Mouse (Mus musculus): ENCODE data around the gene Rnf8.
"Not testable (repeated sequence)": the region's sequence is repeated elsewhere in the genome, so short reads cannot be mapped to it uniquely, and the experiment has no call there.

Gene Rnf8

GRCm38 (mm10) chr17:29614115-29615023 is at the start of gene Rnf8, which contains the start of gene Gm28043:
Gene Rnf8, plus strand, starts transcription at chr17:29614790.
Gene Gm28043, plus strand, starts transcription at chr17:29614876.
- DNase-seq (ENCODE audit: low spot score in 2 of 2): peak; percentile 87

DNA sequence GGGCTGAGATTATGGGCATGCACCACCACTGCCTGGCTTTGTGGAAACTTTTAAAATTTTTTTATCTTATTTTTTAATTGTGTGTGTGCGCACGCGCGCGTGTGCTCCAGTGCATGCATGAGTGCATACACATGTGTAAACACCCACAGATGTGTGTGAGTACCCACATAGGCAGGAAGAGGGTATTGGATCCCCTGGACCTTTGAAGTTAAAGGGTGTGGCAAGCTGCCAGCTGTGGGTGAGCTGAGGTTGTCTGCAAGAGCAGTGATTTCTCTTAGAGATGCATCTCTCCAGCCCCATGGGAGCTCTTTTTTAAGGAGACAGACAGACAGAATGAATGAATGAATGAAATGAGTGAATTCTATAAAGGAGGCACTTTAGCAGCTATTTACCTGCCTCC is 49.1 kb upstream of the Rnf8 start:
- DNase-seq (ENCODE audit: low spot score in 2 of 2): no peak

DNA sequence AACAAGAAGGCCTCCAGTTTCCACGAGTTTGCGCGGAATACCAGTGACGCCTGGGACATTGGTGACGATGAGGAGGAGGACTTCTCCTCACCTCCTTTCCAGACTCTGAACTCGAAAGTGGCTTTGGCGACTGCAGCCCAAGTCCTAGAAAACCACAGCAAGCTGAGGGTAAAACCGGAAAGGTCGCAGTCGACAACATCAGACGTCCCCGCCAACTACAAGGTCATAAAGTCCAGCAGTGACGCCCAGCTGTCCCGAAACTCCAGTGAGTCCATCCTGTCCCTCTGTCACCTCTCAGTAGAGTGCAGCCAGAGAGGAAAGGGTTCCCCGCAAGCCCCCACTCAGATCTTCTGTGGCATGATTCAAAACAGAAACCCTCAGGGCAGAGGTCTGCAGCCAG is 46.2 kb upstream of the Rnf8 start:
- no peak for DNase-seq (ENCODE audit: low spot score in 2 of 2)

- DNase-seq (ENCODE audit: low spot score in 2 of 2): no peak
Measured at GRCm38 (mm10) chr17:29569831-29570230, 44.8 kb upstream of the Rnf8 start.

- DNase-seq (ENCODE audit: low spot score in 2 of 2): no peak
Measured at GRCm38 (mm10) chr17:29579579-29580126, 34.9 kb upstream of the Rnf8 start.

DNA sequence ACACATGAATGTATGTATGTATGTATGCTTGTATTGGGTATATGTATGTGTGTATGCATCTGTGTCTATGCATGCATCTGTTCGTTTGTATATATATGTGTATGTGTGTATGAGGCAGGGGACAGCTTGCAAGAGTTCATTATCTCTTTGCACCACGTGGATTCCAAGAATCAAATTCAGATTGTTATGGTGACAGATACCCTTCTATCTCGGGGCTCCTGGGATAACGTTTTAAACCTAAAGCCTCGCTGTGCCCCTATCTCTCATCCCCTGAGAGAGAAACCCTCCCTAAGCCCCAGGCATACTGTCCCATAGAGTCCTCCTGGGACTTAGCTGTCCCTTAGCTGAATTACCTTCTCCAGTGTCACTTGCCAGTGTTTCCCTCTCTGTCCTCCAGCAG is 31.0 kb upstream of the Rnf8 start:
- no peak for DNase-seq (ENCODE audit: low spot score in 2 of 2)

GRCm38 (mm10) chr17:29584306-29584705 is 30.3 kb upstream of the Rnf8 start:
- no peak for DNase-seq (ENCODE audit: low spot score in 2 of 2)

- no peak for DNase-seq (ENCODE audit: low spot score in 2 of 2)
Measured at GRCm38 (mm10) chr17:29584737-29585136, 29.9 kb upstream of the Rnf8 start.

DNA sequence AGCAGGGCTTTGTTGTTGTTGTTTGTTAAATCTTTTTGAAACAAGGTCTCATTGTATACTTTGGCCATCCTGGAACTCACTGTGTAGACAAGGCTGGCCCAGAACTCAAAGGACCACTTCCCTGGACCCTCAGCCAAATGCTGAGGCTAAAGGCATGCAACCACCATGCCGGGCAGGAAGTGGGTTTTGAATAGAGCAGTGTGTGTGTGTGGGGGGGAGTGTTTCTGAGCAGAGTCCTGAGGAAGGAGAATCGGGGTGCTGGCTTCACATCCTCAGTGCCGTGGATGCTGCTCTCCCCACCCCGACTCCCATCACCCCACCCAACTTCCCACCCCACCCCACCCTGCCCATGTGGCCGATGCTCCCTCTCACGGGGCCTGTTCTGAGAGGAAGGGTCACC is 29.1 kb upstream of the Rnf8 start:
- DNase-seq (ENCODE audit: low spot score in 2 of 2): no peak

DNA sequence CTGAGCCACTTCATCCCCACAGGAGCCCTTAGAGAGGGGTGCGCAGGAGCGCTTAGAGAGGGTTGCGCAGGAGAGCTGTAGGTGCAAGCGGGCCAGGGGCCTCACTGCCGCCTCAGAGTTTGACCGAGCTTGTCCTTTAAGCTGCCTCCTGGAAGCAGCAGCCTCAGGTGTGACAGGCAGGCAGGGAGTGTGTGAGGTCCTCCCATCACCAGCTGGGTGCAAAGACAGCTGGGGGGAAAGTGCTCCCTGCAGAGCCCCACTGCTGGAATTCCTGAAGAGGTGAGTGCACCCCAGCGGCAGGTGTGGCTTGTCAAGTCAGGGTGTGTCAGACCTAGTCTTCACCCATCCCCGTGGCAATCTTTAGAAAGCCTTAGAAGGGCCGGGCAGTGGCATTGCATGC is 27.7 kb upstream of the Rnf8 start:
- DNase-seq (ENCODE audit: low spot score in 2 of 2): no peak

DNA sequence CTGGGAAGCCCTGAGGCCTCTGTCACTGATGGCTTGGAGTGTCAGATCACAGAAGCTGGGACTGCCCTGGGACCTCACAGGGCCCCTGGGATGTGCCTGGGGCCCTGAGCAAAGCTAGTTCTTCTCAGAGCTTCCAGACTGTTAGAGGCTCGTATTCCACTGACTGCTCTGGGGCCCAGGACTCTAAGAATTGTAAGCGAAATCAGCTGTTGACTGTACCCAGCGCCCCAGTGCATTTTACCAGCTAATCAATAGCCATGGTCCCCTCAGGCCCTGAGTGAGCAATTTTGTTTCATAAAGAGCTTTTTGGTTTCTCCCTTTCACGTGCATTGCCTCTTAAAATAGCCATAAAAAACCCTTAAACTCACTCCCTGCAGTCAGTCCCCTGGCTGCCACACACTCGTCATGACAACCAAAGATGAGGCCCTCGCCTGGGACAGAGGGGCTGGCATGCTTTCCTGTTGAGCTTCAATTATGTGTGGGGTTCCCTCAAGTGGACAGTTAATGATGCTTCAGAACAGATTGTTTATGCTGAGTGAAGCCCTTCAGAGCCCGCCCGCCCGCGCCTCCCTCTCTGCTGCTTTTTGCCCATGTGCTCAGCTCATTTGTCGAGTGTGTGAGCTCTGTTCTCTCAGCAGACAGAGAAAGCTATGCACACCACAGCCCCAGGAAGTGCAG is 25.2 kb upstream of the Rnf8 start:
- no peak for DNase-seq (ENCODE audit: low spot score in 2 of 2)

- no peak for DNase-seq (ENCODE audit: low spot score in 2 of 2)
Measured at GRCm38 (mm10) chr17:29595891-29596770, 18.5 kb upstream of the Rnf8 start.

DNA sequence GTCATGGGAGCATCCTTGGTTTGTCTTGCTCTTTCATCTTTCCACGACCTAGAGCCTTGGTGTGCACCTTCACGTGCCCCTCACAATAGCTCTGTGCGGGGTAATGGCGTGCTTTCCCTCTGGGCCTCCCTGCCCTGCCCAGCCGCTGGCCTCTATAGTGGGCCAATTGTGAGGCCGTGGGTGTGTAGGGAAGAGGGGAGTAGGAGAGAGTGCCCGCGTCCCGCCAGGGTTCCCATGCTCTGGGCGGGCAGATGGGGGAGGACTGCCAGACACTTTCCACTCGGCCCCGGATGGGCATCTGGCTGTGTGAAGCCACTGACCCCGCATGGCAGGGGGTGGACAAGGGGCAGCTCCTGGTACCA is 17.8 kb upstream of the Rnf8 start:
- DNase-seq (ENCODE audit: low spot score in 2 of 2): no peak

DNA sequence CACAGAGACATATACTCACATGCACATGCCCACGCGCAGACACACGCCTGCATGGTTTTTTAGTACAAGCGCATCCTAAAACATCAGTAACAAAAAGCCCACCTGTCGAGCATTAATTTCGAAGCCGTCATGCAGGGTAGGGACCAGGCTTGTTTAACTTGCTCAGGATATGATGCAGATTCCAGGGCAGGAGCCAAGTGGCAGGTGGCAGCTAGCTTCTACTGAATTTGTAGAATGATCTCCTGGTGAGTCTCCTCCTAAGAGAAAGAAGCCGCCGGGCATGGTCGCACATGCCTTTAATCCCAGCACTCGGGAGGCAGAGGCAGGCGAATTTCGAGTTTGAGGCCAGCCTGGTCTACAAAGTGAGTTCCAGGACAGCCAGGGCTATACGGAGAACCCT is 15.5 kb upstream of the Rnf8 start:
- no peak for DNase-seq (ENCODE audit: low spot score in 2 of 2)

DNA sequence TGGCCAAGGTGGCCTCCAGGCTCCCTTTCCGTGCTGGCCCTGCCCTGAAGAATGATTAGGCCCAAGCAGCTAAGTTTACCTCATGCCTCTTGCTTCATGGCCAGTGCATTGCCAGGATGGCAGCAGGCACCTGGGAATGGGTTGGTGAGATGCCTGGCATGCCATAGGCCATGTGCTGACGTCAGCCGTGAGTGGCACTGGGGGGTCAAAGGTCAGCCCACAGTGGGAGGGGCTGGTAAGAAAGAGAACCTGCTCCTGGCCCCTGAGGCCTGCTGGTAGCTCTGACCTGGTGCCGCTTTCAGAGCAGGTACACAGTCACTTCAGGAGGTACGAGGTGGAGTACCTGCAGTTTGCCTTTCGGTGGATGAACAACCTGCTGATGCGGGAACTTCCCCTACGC is 15.1 kb upstream of the Rnf8 start:
- no peak for DNase-seq (ENCODE audit: low spot score in 2 of 2)

- no peak for DNase-seq (ENCODE audit: low spot score in 2 of 2)
Measured at GRCm38 (mm10) chr17:29601391-29601790, 13.2 kb upstream of the Rnf8 start.

DNA sequence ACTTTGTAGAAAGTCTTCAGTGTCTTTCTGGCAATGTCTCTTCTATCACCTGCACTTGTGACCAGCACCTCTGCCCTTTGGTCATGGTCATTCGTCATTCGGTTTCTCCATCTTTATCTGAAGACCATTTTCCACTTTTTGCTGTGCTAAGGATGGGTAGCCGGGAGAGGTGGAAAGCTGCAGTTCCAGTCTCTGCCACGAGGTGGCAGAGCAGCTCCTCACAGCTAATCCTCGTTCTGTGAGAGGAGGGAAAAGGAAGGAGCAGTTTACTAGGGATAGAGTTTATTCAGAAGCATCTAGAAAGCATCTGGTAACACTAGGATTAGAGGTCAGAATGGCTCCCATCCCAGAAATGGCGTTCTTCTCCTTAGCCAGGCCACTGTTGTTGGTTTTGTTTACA is 11.3 kb upstream of the Rnf8 start:
- peak; percentile 73 to 74 for DNase-seq (ENCODE audit: low spot score in 2 of 2)

- DNase-seq (ENCODE audit: low spot score in 2 of 2): not testable (repeated sequence)
Measured at GRCm38 (mm10) chr17:29613453-29613852, 1.1 kb upstream of the Rnf8 start.

DNA sequence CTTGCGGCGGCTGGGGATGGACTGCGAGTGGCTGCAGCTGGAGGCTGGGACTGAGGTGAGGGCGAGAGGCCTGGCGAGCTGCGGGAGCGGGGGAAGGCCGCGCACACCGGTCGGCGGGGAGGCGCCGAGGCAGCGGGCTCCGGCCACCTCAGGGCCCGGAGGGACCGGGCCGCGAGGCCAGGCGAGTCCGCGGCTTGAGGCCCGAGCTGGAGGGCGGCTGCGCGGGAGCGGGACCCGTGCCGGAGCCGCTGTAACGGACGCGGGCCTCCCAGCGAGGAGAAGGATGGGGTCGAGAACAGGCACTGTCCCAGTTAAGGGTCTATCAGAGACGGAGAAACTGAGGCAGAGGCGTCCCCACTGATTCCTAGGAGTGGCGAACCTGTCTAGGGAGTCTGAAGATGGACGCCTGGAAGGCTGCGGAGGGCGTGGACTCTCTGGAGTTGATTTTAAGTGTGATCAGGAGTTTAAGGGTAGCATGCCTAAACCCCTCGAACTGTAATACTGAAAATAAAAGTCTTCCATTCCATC is 498 bp downstream of the Rnf8 start:
- DNase-seq (ENCODE audit: low spot score in 2 of 2): no peak

DNA sequence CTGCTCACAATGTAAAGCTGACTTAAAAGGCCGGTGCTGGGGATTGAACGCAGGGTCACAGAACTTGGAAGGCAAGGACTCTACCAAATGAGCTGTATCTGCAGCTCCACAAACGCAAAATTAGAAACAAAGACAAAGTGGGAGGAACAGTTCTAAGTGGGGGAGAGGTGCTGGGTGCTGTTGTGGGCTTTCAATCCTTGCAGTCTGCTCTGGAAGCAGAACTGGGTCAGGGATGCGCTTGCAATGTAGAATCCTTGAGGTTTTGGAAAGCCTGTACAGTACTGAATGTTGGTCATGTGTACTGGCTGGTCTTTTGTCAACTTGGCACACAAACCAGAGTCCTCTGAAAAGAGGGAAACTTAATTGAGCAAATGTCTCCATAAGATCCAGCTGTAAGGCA is 1.0 kb downstream of the Rnf8 start:
- no peak for DNase-seq (ENCODE audit: low spot score in 2 of 2)

DNA sequence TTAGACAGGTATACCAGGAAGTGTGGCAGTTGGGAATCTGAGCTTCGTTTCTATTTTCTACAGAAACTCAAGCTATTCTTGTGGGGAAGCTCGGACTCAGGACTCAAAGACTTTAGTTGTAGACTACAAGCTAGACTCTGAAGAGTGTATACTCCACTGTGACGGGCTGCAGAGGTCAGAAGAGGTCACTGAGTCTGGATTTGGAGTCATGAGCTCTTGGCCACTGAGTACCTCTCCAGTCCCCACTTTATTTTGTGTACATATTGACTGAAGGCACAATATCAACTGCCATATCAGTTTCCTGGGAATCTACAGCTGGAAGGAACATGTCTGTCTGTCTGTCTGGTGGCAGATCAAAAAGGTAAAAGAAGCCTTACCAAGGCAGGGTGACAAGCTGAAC is 4.6 kb downstream of the Rnf8 start:
- DNase-seq (ENCODE audit: low spot score in 2 of 2): no peak

DNA sequence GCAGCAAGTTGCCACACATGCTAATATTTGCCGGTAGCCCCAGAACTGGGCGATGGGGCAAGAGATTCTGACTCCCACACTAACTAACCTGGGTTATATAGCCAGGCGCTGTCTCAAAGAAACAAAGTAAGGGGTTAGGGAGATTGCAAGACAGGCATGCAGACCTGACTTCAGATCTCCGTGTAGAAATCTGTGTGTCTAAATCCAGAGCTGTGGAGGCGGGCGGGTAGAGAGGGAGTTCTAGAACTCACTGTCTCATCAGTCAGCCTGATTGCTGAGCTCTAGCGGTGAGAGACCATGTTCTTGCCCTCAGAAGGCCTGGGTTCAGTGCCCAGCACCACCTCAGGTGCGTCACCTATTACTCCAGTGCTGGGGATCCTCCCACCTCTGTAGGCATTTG is 8.9 kb downstream of the Rnf8 start:
- no peak for DNase-seq (ENCODE audit: low spot score in 2 of 2)
